Mouse (Mus musculus): Measurements from ENCODE around the gene Dab2ip.

DNA sequence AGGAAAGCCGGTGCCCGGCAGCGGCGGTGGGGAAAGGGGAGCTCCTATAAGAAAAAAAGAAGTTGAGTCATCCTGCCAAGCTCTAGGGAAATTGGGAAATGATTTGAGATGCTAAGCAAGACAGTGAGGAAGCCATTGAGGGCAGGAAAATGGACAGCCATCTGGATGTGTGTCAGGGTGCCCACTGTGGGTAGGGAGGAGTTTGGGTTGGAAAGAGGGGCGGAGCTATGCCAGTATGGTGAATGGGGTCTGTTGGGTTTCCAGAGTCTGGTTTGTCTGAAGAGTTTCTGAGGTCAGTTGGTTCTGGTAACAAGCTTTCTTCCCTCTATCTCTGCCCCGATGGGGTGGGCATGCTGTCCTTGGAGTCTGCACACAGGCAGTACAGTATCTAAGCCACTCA is 165.2 kb downstream of the Dab2ip start:
- TF ChIP-seq CTCF (IDR thresholded peaks at IDR 0.05; ENCODE audit: low read depth), result no peak
- no peak for TF ChIP-seq EP300 (optimal IDR thresholded peaks at IDR 0.05)
